In the genomic region with DNA sequence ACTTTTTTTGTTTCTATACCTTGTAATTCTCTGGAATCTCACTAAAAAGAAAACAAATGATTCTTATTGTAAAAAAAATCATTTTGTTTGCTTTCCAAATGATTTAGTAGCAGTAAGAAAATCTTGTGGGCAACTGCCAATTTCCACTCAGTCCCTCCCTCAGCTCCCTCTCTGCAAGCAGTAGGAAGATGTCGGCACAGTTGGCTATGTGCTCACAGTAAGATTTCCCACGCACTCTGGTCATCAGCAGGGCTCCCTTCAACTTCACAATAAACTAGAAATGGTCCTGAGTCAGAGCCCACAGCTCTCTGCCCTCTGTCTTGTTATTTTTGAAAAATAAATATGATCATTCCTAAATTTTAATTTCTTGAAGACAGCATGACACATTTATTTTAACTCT, we compare ENCODE assay signal across 19 mouse cellular contexts.
DNase-seq lines count a peak whose midpoint lies in the region; ATAC-seq lines count a peak whose summit lies in the region.
"Had no signal": no experiment of that assay in that cellular context is flagged by ENCODE, and none has a peak within 500 bp of the region (broad histone marks: within the 10 kb centered on the region; RNA-seq: fewer than 3 reads in every experiment).

No protein-coding gene starts in this region.

- peak; percentile 81 for ATAC-seq in frontal cortex, adult (ENCODE audit: low TSS enrichment)
- ATAC-seq: forebrain, embryonic 13.5 days; midbrain, embryonic 16.5 days; Patski had no signal

- no peak for DNase-seq in frontal cortex, postnatal 10 days (ENCODE audit: low spot score in 2 of 2)
- DNase-seq in right cerebral cortex, adult 2 months (ENCODE audit: low spot score in 2 of 2) = peak; percentile 22 to 25
- DNase-seq in right cerebral cortex, postnatal 10 days (ENCODE audit: low spot score in 2 of 2) = no peak
- DNase-seq in cerebellum, adult 8-10 months = peak; percentile 39
- DNase-seq in cerebellum, postnatal 36 days = peak; percentile 17 to 25
- no peak for DNase-seq in embryo, embryonic 10.5 days (ENCODE audit: low spot score)
- no peak for DNase-seq in lung, postnatal 10 days
- DNase-seq: adrenal gland, adult 2 months; embryo, embryonic 11 days; gastrocnemius, postnatal 36 days; heart, postnatal 4 days; kidney, adult 2 months; lung, postnatal 4 days; thymus, adult 2 months; thymus, postnatal 4 days had no signal

Comparison
In these comparisons a context has a peak if more than half of its experiments do, and no peak if none do; other contexts are left out.
1. DNase-seq: peak in right cerebral cortex, adult 2 months (2 of 2), cerebellum, adult 8-10 months (single experiment) and cerebellum, postnatal 36 days (2 of 2); none in frontal cortex, postnatal 10 days (0 of 2), right cerebral cortex, postnatal 10 days (0 of 2), embryo, embryonic 10.5 days (single experiment) and lung, postnatal 10 days (single experiment).